Mouse (Mus musculus) natural killer cell, adult 2 months (primary cell): ENCODE measurements around the gene Kifc3.

Source experiments
- DNase-seq, 2 experiments: peaks; one replicate each; pipeline ENCODE4 v3.0.0; 2022; ENCODE audit warnings: low spot score in 2 of 2

Gene Kifc3

GRCm38 (mm10) chr8:95076151-95076550, 126.5 kb downstream of the Kifc3 start:
- DNase-seq: no peak

GRCm38 (mm10) chr8:95075504-95075903, 127.1 kb downstream of the Kifc3 start:
- no peak for DNase-seq

- peak; percentile 68 to 73 for DNase-seq
Measured at GRCm38 (mm10) chr8:95067582-95067981, 135.0 kb downstream of the Kifc3 start.

GRCm38 (mm10) chr8:95064531-95064930, 138.1 kb downstream of the Kifc3 start:
- DNase-seq: no peak

- no peak for DNase-seq
Measured at GRCm38 (mm10) chr8:95059812-95060533, 142.6 kb downstream of the Kifc3 start.

GRCm38 (mm10) chr8:95058661-95059060, 144.0 kb downstream of the Kifc3 start:
- no peak for DNase-seq

GRCm38 (mm10) chr8:95056414-95056813, 146.2 kb downstream of the Kifc3 start:
- DNase-seq: no peak

GRCm38 (mm10) chr8:95054927-95055510, 147.6 kb downstream of the Kifc3 start, which contains the start of gene Drc7:
Gene Drc7, plus strand, starts transcription at chr8:95055103.
- no peak for DNase-seq

- no peak for DNase-seq
Measured at GRCm38 (mm10) chr8:95054438-95054837, 148.2 kb downstream of the Kifc3 start.
